Mouse (Mus musculus) right cerebral cortex, postnatal 10 days (tissue): ENCODE results near the gene Arrdc2.
A peak's percentile ranks its signal among the peaks of the same experiment; 100 is the strongest.
"Not testable (repeated sequence)": the region's sequence is repeated elsewhere in the genome, so short reads cannot be mapped to it uniquely, and the experiment has no call there.

Experiments
- DNase-seq, 2 experiments: peaks; one replicate each; pipeline ENCODE4 v3.0.0; 2021; ENCODE audit warnings: low spot score in 2 of 2

The Arrdc2 gene

GRCm38 (mm10) chr8:70841147-70842072 lies 1.9 kb upstream of the Arrdc2 start:
- DNase-seq: peak; percentile 89 to 91

- DNase-seq: no peak
These were observed 1.1 kb upstream of the Arrdc2 start for GRCm38 (mm10) chr8:70840590-70840989.

GRCm38 (mm10) chr8:70838654-70839407 lies 689 bp downstream of the Arrdc2 start:
- peak in 1 of 2 experiments; percentile 56 for DNase-seq

GRCm38 (mm10) chr8:70836666-70837065 lies 2.9 kb downstream of the Arrdc2 start:
- DNase-seq: peak in 1 of 2 experiments; percentile 69

GRCm38 (mm10) chr8:70834071-70834470 lies 5.4 kb downstream of the Arrdc2 start:
- no peak for DNase-seq

GRCm38 (mm10) chr8:70833520-70833919 lies 6.0 kb downstream of the Arrdc2 start:
- peak in 1 of 2 experiments; percentile 65 for DNase-seq

- DNase-seq: no peak
These were observed 6.5 kb downstream of the Arrdc2 start for GRCm38 (mm10) chr8:70833018-70833482.

GRCm38 (mm10) chr8:70832371-70832770 lies 7.1 kb downstream of the Arrdc2 start:
- DNase-seq: no peak

- DNase-seq: no peak
These were observed 8.0 kb downstream of the Arrdc2 start for GRCm38 (mm10) chr8:70831517-70831916.

- DNase-seq: no peak
These were observed 11.7 kb downstream of the Arrdc2 start for GRCm38 (mm10) chr8:70827796-70828195.

GRCm38 (mm10) chr8:70827010-70827409 lies 12.5 kb downstream of the Arrdc2 start:
- no peak for DNase-seq

GRCm38 (mm10) chr8:70825816-70826215 lies 13.7 kb downstream of the Arrdc2 start:
- DNase-seq: no peak

- no peak for DNase-seq
These were observed 15.7 kb downstream of the Arrdc2 start for GRCm38 (mm10) chr8:70823802-70824201.

- DNase-seq: not testable (repeated sequence)
These were observed 16.9 kb downstream of the Arrdc2 start for GRCm38 (mm10) chr8:70822594-70822993.

- DNase-seq: peak in 1 of 2 experiments; percentile 50
These were observed 17.5 kb downstream of the Arrdc2 start for GRCm38 (mm10) chr8:70821992-70822391.

- DNase-seq: peak; percentile 50 to 67
These were observed 18.0 kb downstream of the Arrdc2 start for GRCm38 (mm10) chr8:70821399-70821962.

GRCm38 (mm10) chr8:70820101-70820935 lies 19.2 kb downstream of the Arrdc2 start:
- peak in 1 of 2 experiments; percentile 58 for DNase-seq

- peak in 1 of 2 experiments; percentile 44 for DNase-seq
These were observed 22.8 kb downstream of the Arrdc2 start for GRCm38 (mm10) chr8:70816679-70817078.

GRCm38 (mm10) chr8:70812885-70813284 lies 26.6 kb downstream of the Arrdc2 start:
- no peak for DNase-seq

- no peak for DNase-seq
These were observed 27.5 kb downstream of the Arrdc2 start for GRCm38 (mm10) chr8:70812055-70812454.
